Mouse (Mus musculus) T-helper 17 cell (primary cell): ENCODE measurements around the gene Disp3.

Experiments used
- in situ Hi-C, 2 experiments: fragments of 300-600 bp; cut with MboI, MseI; formaldehyde crosslinking; loops; 1 replicate in 1 of 2; 2 replicates in 1 of 2; pipeline ENCODE4 v1.15.1; 2025; ENCODE audit warnings: high pct_unique_total_duplicates in 2 of 2

Gene Disp3

DNA sequence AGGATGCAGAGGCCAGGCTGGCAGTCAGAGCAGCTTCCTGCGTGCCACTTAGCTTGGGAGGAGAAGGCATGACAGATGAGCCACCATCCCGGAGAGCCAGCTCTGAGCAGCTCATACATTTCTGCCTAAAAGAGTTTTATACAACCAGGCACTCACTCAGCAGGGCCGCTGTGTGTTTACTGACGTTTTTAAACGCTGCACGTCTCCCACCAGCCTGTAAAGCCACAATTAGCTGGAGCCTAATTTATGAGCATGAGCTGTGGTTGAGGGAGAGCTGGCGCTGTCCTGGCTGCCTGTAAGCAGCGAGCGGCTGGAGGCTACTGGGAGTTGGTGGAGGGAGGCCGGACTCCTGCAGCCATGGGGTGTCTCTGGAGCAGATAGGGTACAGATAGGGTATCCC lies 69.5 kb downstream of the Disp3 start:
- in situ Hi-C loops, result no loop called here

DNA sequence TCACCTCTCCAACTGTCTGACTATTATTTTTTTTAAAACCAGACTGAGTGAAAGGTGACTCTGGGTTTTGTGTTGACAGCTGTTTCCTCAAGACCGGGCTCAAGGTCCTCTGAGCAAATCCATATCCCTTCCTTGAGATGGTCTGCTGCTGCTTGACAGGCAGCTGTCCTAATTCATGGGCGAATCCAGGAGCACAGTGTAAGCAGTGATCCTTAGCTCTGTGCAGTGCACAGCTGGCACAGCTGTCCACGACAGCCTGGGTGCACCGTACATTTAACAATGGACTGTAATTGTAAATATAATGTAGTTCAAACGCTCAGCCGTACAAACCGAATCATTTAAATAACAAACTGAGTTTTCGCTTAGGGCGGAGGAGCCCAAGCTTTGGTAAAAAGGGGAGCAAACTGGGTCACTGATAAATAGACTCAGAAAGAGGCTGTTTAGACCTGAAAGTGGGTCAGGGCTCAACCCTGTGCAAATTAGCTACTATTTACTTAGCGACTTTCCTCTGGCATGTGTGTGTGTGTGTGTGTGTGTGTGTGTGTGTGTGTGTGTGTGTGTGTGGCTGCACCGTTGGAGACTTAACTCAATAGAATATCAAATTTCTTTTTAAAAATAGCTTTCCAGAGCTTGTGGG lies 72.4 kb downstream of the Disp3 start:
- in situ Hi-C loops, result no loop called here

GRCm38 (mm10) chr4:148214460-148215136 lies 73.2 kb downstream of the Disp3 start:
- in situ Hi-C loops, result no loop called here

GRCm38 (mm10) chr4:148204873-148205232 lies 82.9 kb downstream of the Disp3 start:
- in situ Hi-C loops, result loop anchor here in 1 of 2 experiments (5.0 kb wide), 1 partner anchor 223 kb away; no protein-coding TSS in a partner anchor

GRCm38 (mm10) chr4:148204061-148204872 lies 83.5 kb downstream of the Disp3 start:
- in situ Hi-C loops, result loop anchor here in 1 of 2 experiments (5.0 kb wide), 1 partner anchor 222 kb away; no protein-coding TSS in a partner anchor

DNA sequence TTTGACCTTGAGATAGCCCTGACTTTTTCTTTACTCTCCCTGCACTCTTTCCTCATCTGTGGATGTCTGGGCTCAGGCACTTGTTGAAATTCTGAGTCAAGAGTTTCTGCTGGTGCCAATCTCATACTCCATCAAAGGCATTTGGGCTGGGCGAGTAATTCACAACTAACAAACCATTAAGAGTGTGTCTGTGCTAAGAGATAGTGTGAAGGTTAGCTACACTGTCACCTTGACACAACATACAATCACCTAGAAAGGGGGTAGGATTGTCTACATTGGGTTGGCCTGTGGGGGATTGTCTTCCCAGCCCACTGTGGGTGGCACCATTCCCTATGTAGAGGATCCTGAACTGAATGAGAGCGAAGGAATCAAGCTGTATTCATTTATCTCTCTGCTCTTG lies 84.2 kb downstream of the Disp3 start:
- in situ Hi-C loops, result loop anchor here in 1 of 2 experiments (5.0 kb wide), 1 partner anchor 221 kb away; no protein-coding TSS in a partner anchor

GRCm38 (mm10) chr4:148198721-148199120 lies 89.0 kb downstream of the Disp3 start:
- in situ Hi-C loops, result no loop called here

DNA sequence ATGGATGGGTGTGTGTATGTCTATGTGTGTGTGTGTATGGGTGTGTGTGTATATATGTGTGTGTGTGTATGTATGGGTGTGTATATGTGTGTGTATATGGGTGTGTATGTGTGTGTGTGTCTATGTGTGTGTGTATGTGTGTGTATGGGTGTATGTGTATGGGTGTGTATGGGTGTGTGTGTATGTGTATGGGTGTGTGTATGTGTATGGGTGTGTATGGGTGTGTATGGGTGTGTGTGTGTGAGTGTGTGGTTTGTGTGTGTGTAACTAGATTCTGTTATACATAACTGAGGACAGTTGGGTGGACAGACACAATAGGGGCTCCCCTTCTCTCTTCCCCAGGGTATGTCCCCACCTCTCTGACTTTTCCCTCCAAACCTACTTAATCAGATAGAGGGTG lies 93.4 kb downstream of the Disp3 start:
- in situ Hi-C loops, result no loop called here

GRCm38 (mm10) chr4:148192707-148193245 lies 95.0 kb downstream of the Disp3 start:
- in situ Hi-C loops, result no loop called here
